Mouse (Mus musculus) thymus, postnatal 0 days (tissue): ENCODE measurements around the gene Acad10. TPM values are rescaled to one million over a fixed set of nuclear protein-coding genes. Genes with fewer than 3 reads are reported as not detected.

ENCODE experiments used
- polyA plus RNA-seq: library from polyadenylated mRNA; unstranded; fragments of >200 nt; fragmentation: Nextera tagmentation; extraction: Ambion mirVana; gene quantifications from 2 replicates; pipeline ENCODE4 v1.2.1, GENCODE M21; 2015

Acad10 gene
- polyA plus RNA-seq, 1 experiment from 2014 or later: 3.4 TPM

Other genes with a start within 250 kb of the Acad10 start
- 1.5 and 2.0 TPM in 2 replicates for gene Tmem116, start 208.6 kb downstream of the Acad10 start, polyA plus RNA-seq
- gene Erp29, start 208.0 kb downstream of the Acad10 start, polyA plus RNA-seq: 102 and 107 TPM in 2 replicates
- gene Adam1b, start 157.1 kb downstream of the Acad10 start, polyA plus RNA-seq: 0.05 TPM in 1 of 2 replicates, not detected in the other
- gene Adam1a, start 115.0 kb downstream of the Acad10 start, polyA plus RNA-seq: 0.64 and 0.66 TPM in 2 replicates
- gene Gm42878, start 115.0 kb downstream of the Acad10 start, polyA plus RNA-seq: not detected in 2 replicates
- gene Mapkapk5, start 114.6 kb downstream of the Acad10 start, polyA plus RNA-seq: 46.7 and 52.1 TPM in 2 replicates
- gene Aldh2, start 66.7 kb downstream of the Acad10 start, polyA plus RNA-seq: 127 and 128 TPM in 2 replicates
- 1.3 and 1.4 TPM in 2 replicates for gene Acad12, start 41.6 kb downstream of the Acad10 start, polyA plus RNA-seq
- gene Brap, start within 50 bp of the Acad10 start, polyA plus RNA-seq: 48.2 and 51.9 TPM in 2 replicates
- 34.9 and 46.6 TPM in 2 replicates for gene Atxn2, start 50.8 kb upstream of the Acad10 start, polyA plus RNA-seq
- 13.1 and 13.9 TPM in 2 replicates for gene Sh2b3, start 177.1 kb upstream of the Acad10 start, polyA plus RNA-seq
- gene Pheta1, start 188.5 kb upstream of the Acad10 start, polyA plus RNA-seq: 14.0 and 15.2 TPM in 2 replicates